ENCODE assay signal across 15 mouse cellular contexts in genomic region chr7:145307636-145308035, GRCm38 (mm10).
DNase-seq lines count a peak whose midpoint lies in the region; TF ChIP-seq lines count a peak whose summit lies in the region.
"Had no signal": no experiment of that assay in that cellular context is flagged by ENCODE, and none has a peak within 500 bp of the region (broad histone marks: within the 10 kb centered on the region; RNA-seq: fewer than 3 reads in every experiment).

No protein-coding gene starts in this region.

- H3K4me1 ChIP-seq in E14TG2a.4 (replicated peaks; ENCODE audit: low read depth, low read length) = peaks cover 28% of the 10 kb centered on the region

- TF ChIP-seq CTCF in E14TG2a.4 (conservative IDR thresholded peaks at IDR 0.05; ENCODE audit: low read length) = no peak

- H3K9me3 ChIP-seq in E14TG2a.4 (ENCODE audit: low read length) = no peaks in the 10 kb centered on the region
- H3K9me3 ChIP-seq: embryonic facial prominence, embryonic 13.5 days; embryonic facial prominence, embryonic 15.5 days; forebrain, embryonic 10.5 days; forebrain, embryonic 12.5 days had no signal

- peak; percentile 45 for DNase-seq in cerebellum, adult 11-12 months
- no peak for DNase-seq in cerebellum, postnatal 14 days
- DNase-seq in cerebellum, adult 9-11 months = peak; percentile 53
- DNase-seq in cerebellum, adult 11 months = no peak
- DNase-seq: adrenal gland, adult 2 months; adrenal gland, postnatal 10 days; adrenal gland, postnatal 25 days; B cell, adult 2 months; embryo, embryonic 11 days had no signal

- H3K27me3 ChIP-seq in E14TG2a.4 (ENCODE audit: insufficient read depth, low read length) = peaks cover 25% of the 10 kb centered on the region
- H3K27me3 ChIP-seq: embryonic facial prominence, embryonic 13.5 days; embryonic facial prominence, embryonic 15.5 days; forebrain, embryonic 12.5 days had no signal

- 0 out of 2 replicates have a peak overlapping the region, but pooled peaks have one; percentile 30 for H3K4me3 ChIP-seq in E14TG2a.4 (replicated peaks; ENCODE audit: low read length)
- H3K4me3 ChIP-seq: embryonic facial prominence, embryonic 13.5 days; embryonic facial prominence, embryonic 15.5 days; erythroblast, embryonic 14.5 days; forebrain, embryonic 10.5 days; forebrain, embryonic 12.5 days had no signal

- H3K36me3 ChIP-seq in E14TG2a.4 (ENCODE audit: insufficient read depth, low read length) = no peaks in the 10 kb centered on the region
- H3K36me3 ChIP-seq: embryonic facial prominence, embryonic 13.5 days; embryonic facial prominence, embryonic 15.5 days; forebrain, embryonic 10.5 days; forebrain, embryonic 12.5 days had no signal

Comparison
In these comparisons a context has a peak if more than half of its experiments do, and no peak if none do; other contexts are left out.
1. DNase-seq: peak in cerebellum, adult 11-12 months (single experiment) and cerebellum, adult 9-11 months (single experiment); none in cerebellum, postnatal 14 days (0 of 2) and cerebellum, adult 11 months (single experiment).